Comparison of ENCODE assay signal across 33 mouse cellular contexts in the genomic region with DNA sequence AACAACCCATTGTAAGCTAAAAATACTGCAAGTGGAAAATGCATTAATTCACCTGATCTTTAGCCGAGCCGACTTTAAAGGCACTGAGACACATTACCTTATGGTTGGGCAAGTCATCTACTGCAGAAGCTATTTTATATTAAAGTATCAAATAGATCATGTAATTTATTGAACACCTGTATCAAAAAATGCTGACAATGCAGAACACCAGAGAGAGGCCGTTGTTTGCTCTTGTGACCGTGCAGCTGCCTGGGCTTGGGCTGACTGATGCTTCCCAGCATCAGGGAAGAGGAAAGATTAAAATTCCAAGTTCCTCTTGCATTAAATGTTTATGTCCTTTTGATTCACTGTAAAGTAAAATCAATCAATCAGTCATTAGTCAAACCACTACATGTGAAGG.
"Had no signal": no experiment of that assay in that cellular context is flagged by ENCODE, and none has a peak within 500 bp of the region (broad histone marks: within the 10 kb centered on the region; RNA-seq: fewer than 3 reads in every experiment).

No protein-coding gene starts in this region.

- H3K9ac ChIP-seq: heart, embryonic 12.5 days; heart, embryonic 13.5 days; heart, embryonic 15.5 days; hindbrain, embryonic 12.5 days; hindbrain, embryonic 13.5 days; hindbrain, embryonic 14.5 days; hindbrain, embryonic 15.5 days; intestine, embryonic 15.5 days; kidney, embryonic 15.5 days had no signal

- ATAC-seq: hindbrain, embryonic 16.5 days; hindbrain, postnatal 0 days; intestine, embryonic 15.5 days; intestine, embryonic 16.5 days; intestine, postnatal 0 days had no signal

- H3K9me3 ChIP-seq: heart, embryonic 12.5 days; heart, embryonic 13.5 days; heart, embryonic 15.5 days; hindbrain, embryonic 10.5 days; hindbrain, embryonic 12.5 days; hindbrain, embryonic 13.5 days; hindbrain, embryonic 15.5 days; intestine, embryonic 15.5 days; kidney, embryonic 15.5 days had no signal

- H3K27ac ChIP-seq: heart, embryonic 13.5 days; heart, embryonic 15.5 days; hindbrain, embryonic 10.5 days; hindbrain, embryonic 12.5 days; hindbrain, embryonic 13.5 days; hindbrain, embryonic 14.5 days; hindbrain, embryonic 15.5 days; hindbrain, postnatal 0 days; intestine, embryonic 15.5 days; kidney, embryonic 15.5 days; kidney, postnatal 0 days; layer of hippocampus, adult 2 months; left cerebral cortex, adult 2 months had no signal

- H3K4me2 ChIP-seq: heart, embryonic 11.5 days; heart, embryonic 12.5 days; heart, embryonic 13.5 days; heart, embryonic 15.5 days; hindbrain, embryonic 12.5 days; hindbrain, embryonic 13.5 days; hindbrain, embryonic 14.5 days; hindbrain, embryonic 15.5 days; intestine, embryonic 15.5 days; kidney, embryonic 15.5 days had no signal

- H3K4me1 ChIP-seq: hindbrain, embryonic 12.5 days; hindbrain, embryonic 13.5 days; hindbrain, embryonic 15.5 days; intestine, embryonic 15.5 days had no signal

- H3K4me3 ChIP-seq: heart, embryonic 12.5 days; heart, embryonic 13.5 days; heart, embryonic 15.5 days; hindbrain, embryonic 10.5 days; hindbrain, embryonic 12.5 days; hindbrain, embryonic 13.5 days; hindbrain, embryonic 15.5 days; intestine, embryonic 15.5 days; kidney, embryonic 15.5 days; layer of hippocampus, adult 2 months; left cerebral cortex, adult 2 months had no signal

- DNase-seq: heart, postnatal 10 days; heart, postnatal 14 days; heart, postnatal 36 days; heart, postnatal 4 days; kidney, adult 11 months; kidney, adult 18-20 months; kidney, adult 2 months; kidney, adult 8-10 months; kidney, adult 9 months; kidney, postnatal 10 days; kidney, postnatal 14 days; kidney, postnatal 25 days; kidney, postnatal 36 days; kidney, postnatal 4 days; layer of hippocampus, postnatal 36 days had no signal

- H3K36me3 ChIP-seq: heart, embryonic 12.5 days; heart, embryonic 13.5 days; heart, embryonic 15.5 days; hindbrain, embryonic 10.5 days; hindbrain, embryonic 12.5 days; hindbrain, embryonic 13.5 days; hindbrain, embryonic 15.5 days; intestine, embryonic 15.5 days; kidney, embryonic 15.5 days had no signal
